Mouse (Mus musculus): ENCODE data around the gene Sap18. TPM values are rescaled to one million over a fixed set of nuclear protein-coding genes. Genes with fewer than 3 reads are reported as not detected.
"Not testable (repeated sequence)": the region's sequence is repeated elsewhere in the genome, so short reads cannot be mapped to it uniquely, and the experiment has no call there.

Gene Sap18
- polyA plus RNA-seq, 1 experiment from 2014 or later, result 24.8 TPM

- Histone ChIP-seq H3K4me1 (ENCODE audit: control insufficient read depth, insufficient read depth, low read length) (no peaks in the 10 kb centered on the region), H3K27me3 (ENCODE audit: control insufficient read depth, insufficient read depth, low read length) (no peaks in the 10 kb centered on the region), H3K9ac (ENCODE audit: low read length) (no peak overlapping the region), H3K4me3 (replicated peaks; ENCODE audit: low read length) (no peak overlapping the region), H3K36me3 (ENCODE audit: control insufficient read depth, insufficient read depth, low read length) (peaks cover 7% of the 10 kb centered on the region; the same call in 1 of the 2 replicates), H3K9me3 (replicated peaks; ENCODE audit: control insufficient read depth, low read length) (no peaks in the 10 kb centered on the region), H3K4me2 (ENCODE audit: low read depth, low read length) (no peak overlapping the region), H3K27ac (ENCODE audit: low read length) (no peak overlapping the region)
- ATAC-seq (ENCODE audit: insufficient read depth, low FRiP score), result no peak
- 99% methylated on average over 2 of the region's 2 CpGs for WGBS
Observed at GRCm38 (mm10) chr14:57848646-57849045, 50.7 kb downstream of the Sap18 start.

- H3K4me3 ChIP-seq (replicated peaks; ENCODE audit: low read length), result no peak overlapping the region
- H3K9ac ChIP-seq (ENCODE audit: low read length), result no peak overlapping the region
- no peak overlapping the region for H3K4me2 ChIP-seq (ENCODE audit: low read depth, low read length)
- H3K27me3 ChIP-seq (ENCODE audit: control insufficient read depth, insufficient read depth, low read length), result no peaks in the 10 kb centered on the region
- no peaks in the 10 kb centered on the region; the same call in 1 of the 2 replicates for H3K36me3 ChIP-seq (ENCODE audit: control insufficient read depth, insufficient read depth, low read length)
- H3K4me1 ChIP-seq (ENCODE audit: control insufficient read depth, insufficient read depth, low read length), result no peaks in the 10 kb centered on the region
- H3K9me3 ChIP-seq (replicated peaks; ENCODE audit: control insufficient read depth, low read length), result no peaks in the 10 kb centered on the region
- WGBS, result 84% methylated on average over 3 of the region's 3 CpGs
- H3K27ac ChIP-seq (ENCODE audit: low read length), result no peak overlapping the region; the same call in 1 of the 2 replicates
- ATAC-seq (ENCODE audit: insufficient read depth, low FRiP score), result no peak
Observed at GRCm38 (mm10) chr14:57850330-57850729, 52.4 kb downstream of the Sap18 start.

- ATAC-seq (ENCODE audit: insufficient read depth, low FRiP score), result no peak
- peaks cover 8% of the 10 kb centered on the region for H3K36me3 ChIP-seq (ENCODE audit: control insufficient read depth, insufficient read depth, low read length)
- 81% methylated on average over 2 of the region's 2 CpGs for WGBS
- no peaks in the 10 kb centered on the region for H3K27me3 ChIP-seq (ENCODE audit: control insufficient read depth, insufficient read depth, low read length)
- H3K9me3 ChIP-seq (replicated peaks; ENCODE audit: control insufficient read depth, low read length), result no peaks in the 10 kb centered on the region
- no peak overlapping the region for H3K4me2 ChIP-seq (ENCODE audit: low read depth, low read length)
- no peak overlapping the region for H3K9ac ChIP-seq (ENCODE audit: low read length)
- no peaks in the 10 kb centered on the region for H3K4me1 ChIP-seq (ENCODE audit: control insufficient read depth, insufficient read depth, low read length)
- H3K4me3 ChIP-seq (replicated peaks; ENCODE audit: low read length), result no peak overlapping the region
- H3K27ac ChIP-seq (ENCODE audit: low read length), result no peak overlapping the region
Observed at GRCm38 (mm10) chr14:57852961-57853360, 55.0 kb downstream of the Sap18 start.

- not testable (repeated sequence) for H3K27ac ChIP-seq (ENCODE audit: low read length); H3K9ac ChIP-seq (ENCODE audit: low read length); H3K4me2 ChIP-seq (ENCODE audit: low read depth, low read length); ATAC-seq (ENCODE audit: insufficient read depth, low FRiP score); H3K4me3 ChIP-seq (replicated peaks; ENCODE audit: low read length); H3K27me3 ChIP-seq (ENCODE audit: control insufficient read depth, insufficient read depth, low read length); H3K4me1 ChIP-seq (ENCODE audit: control insufficient read depth, insufficient read depth, low read length); H3K9me3 ChIP-seq (replicated peaks; ENCODE audit: control insufficient read depth, low read length)
- peaks cover 12% of the 10 kb centered on the region; the same call in 1 of the 2 replicates for H3K36me3 ChIP-seq (ENCODE audit: control insufficient read depth, insufficient read depth, low read length)
Observed at GRCm38 (mm10) chr14:57856037-57856436, 58.1 kb downstream of the Sap18 start.

Small RNA genes within 50 kb of the gene (microRNA-seq; reads per million reads assigned to microRNA genes)
- not detected for gene Mir3077

Other genes starting within 250 kb of the Sap18 start
- 75.3 and 77.5 TPM in 2 replicates for gene Eef1akmt1, start 226.6 kb upstream of the Sap18 start, polyA plus RNA-seq (2015; fragmentation: Nextera tagmentation; extraction: Ambion mirVana)
- 17.0 and 18.6 TPM in 2 replicates for gene Xpo4, start 132.8 kb upstream of the Sap18 start, polyA plus RNA-seq (2015; fragmentation: Nextera tagmentation; extraction: Ambion mirVana)
- gene Gm49361, start 52.1 kb upstream of the Sap18 start, polyA plus RNA-seq (2015; fragmentation: Nextera tagmentation; extraction: Ambion mirVana), result not detected in 2 replicates
- 15.1 and 15.8 TPM in 2 replicates for gene Lats2, start 39.8 kb upstream of the Sap18 start, polyA plus RNA-seq (2015; fragmentation: Nextera tagmentation; extraction: Ambion mirVana)
- gene Ska3, start 28.0 kb downstream of the Sap18 start, polyA plus RNA-seq (2015; fragmentation: Nextera tagmentation; extraction: Ambion mirVana), result 27.7 and 28.0 TPM in 2 replicates
- 157 and 167 TPM in 2 replicates for gene Mrpl57, start 28.1 kb downstream of the Sap18 start, polyA plus RNA-seq (2015; fragmentation: Nextera tagmentation; extraction: Ambion mirVana)
- 68.6 and 71.2 TPM in 2 replicates for gene Zdhhc20, start 92.1 kb downstream of the Sap18 start, polyA plus RNA-seq (2015; fragmentation: Nextera tagmentation; extraction: Ambion mirVana)
- gene Micu2, start 201.1 kb downstream of the Sap18 start, polyA plus RNA-seq (2015; fragmentation: Nextera tagmentation; extraction: Ambion mirVana), result 80.5 and 82.3 TPM in 2 replicates

All from stomach, embryonic 16.5 days (tissue).